In genomic region chr3:103405135-103405534, GRCm38 (mm10) we compare ENCODE assay signal across 11 mouse cellular contexts.
"Had no signal": no experiment of that assay in that cellular context is flagged by ENCODE, and none has a peak within 500 bp of the region (broad histone marks: within the 10 kb centered on the region; RNA-seq: fewer than 3 reads in every experiment).

No protein-coding gene starts in this region.

- ATAC-seq: liver, embryonic 12.5 days; midbrain, embryonic 16.5 days had no signal

- H3K27ac ChIP-seq: limb, embryonic 15.5 days; liver, embryonic 12.5 days; midbrain, embryonic 12.5 days had no signal

- H3K4me3 ChIP-seq: limb, embryonic 15.5 days; liver, embryonic 12.5 days; midbrain, embryonic 12.5 days had no signal

- H3K4me2 ChIP-seq: limb, embryonic 15.5 days; liver, embryonic 12.5 days; midbrain, embryonic 12.5 days had no signal

- H3K36me3 ChIP-seq: limb, embryonic 15.5 days; liver, embryonic 12.5 days; midbrain, embryonic 12.5 days had no signal

- H3K27me3 ChIP-seq: limb, embryonic 15.5 days; liver, embryonic 12.5 days; midbrain, embryonic 12.5 days had no signal

- H3K9me3 ChIP-seq: limb, embryonic 15.5 days; liver, embryonic 12.5 days; midbrain, embryonic 12.5 days had no signal

- H3K4me1 ChIP-seq: liver, embryonic 12.5 days had no signal

- H3K9ac ChIP-seq: limb, embryonic 15.5 days; liver, embryonic 12.5 days; midbrain, embryonic 12.5 days had no signal

- DNase-seq: kidney, adult 2 months; kidney, postnatal 36 days; layer of hippocampus, adult 9-11 months; layer of hippocampus, postnatal 36 days; right cerebral cortex, adult 18-20 months; right cerebral cortex, postnatal 25 days; thymus, postnatal 4 days had no signal
